Mouse (Mus musculus) heart, embryonic 14.5 days (tissue): ENCODE results near the gene Akap10. TPM values are rescaled to one million over a fixed set of nuclear protein-coding genes. Genes with fewer than 3 reads are reported as not detected.

Experiments used
- ATAC-seq: fragments of 200-750 bp; cut with Nextera tagmentation; 2 replicates; pipeline ENCODE4 v1.8.0; 2017; ENCODE audit warnings: low read depth, moderate TSS enrichment; ENCODE audit not compliant: insufficient number of reproducible peaks, insufficient read depth, low FRiP score
- H3K27ac ChIP-seq, 2 experiments: fragments of 200-500 bp in 1 of 2; fragments of 300-500 bp in 1 of 2; sonication (generic) in 1 of 2; replicated peaks in 1 of 2; 2 replicates each; pipeline ENCODE4 v1.5.1; 2012 to 2014; ENCODE audit warnings: low read depth in 2 of 2, low read length in 2 of 2, control low read depth in 1 of 2, mild to moderate bottlenecking in 1 of 2, mixed read lengths in 1 of 2; ENCODE audit not compliant: control insufficient read depth in 1 of 2, insufficient read depth in 1 of 2
- H3K27me3 ChIP-seq: fragments of 300-500 bp; sonication (generic); 2 replicates; pipeline ENCODE4 v1.6.1; 2014; ENCODE audit warnings: mild to moderate bottlenecking, low read length, control low read depth; ENCODE audit not compliant: control insufficient read depth, insufficient read depth
- H3K36me3 ChIP-seq: fragments of 300-500 bp; sonication (generic); 2 replicates; pipeline ENCODE4 v1.6.1; 2014; ENCODE audit warnings: mild to moderate bottlenecking, control low read depth, low read length, mixed read lengths; ENCODE audit not compliant: control insufficient read depth, insufficient read depth
- H3K4me1 ChIP-seq, 2 experiments: fragments of 200-500 bp in 1 of 2; fragments of 300-500 bp in 1 of 2; sonication (generic) in 1 of 2; 2 replicates each; pipeline ENCODE4 v1.6.1; 2012 to 2014; ENCODE audit warnings: low read length in 2 of 2, control low read depth in 1 of 2, mixed read lengths in 1 of 2; ENCODE audit not compliant: control insufficient read depth in 2 of 2, insufficient read depth in 2 of 2
- H3K4me2 ChIP-seq: fragments of 300-500 bp; sonication (generic); 2 replicates; pipeline ENCODE4 v1.6.1; 2014; ENCODE audit warnings: mild to moderate bottlenecking, low read length
- H3K4me3 ChIP-seq, 2 experiments: fragments of 200-500 bp in 1 of 2; fragments of 300-500 bp in 1 of 2; sonication (generic) in 1 of 2; 2 replicates each; pipeline ENCODE4 v1.5.1; 2012 to 2014; ENCODE audit warnings: low read length in 2 of 2, mild to moderate bottlenecking in 2 of 2, control low read depth in 1 of 2, low read depth in 1 of 2, moderate library complexity in 1 of 2; ENCODE audit not compliant: control insufficient read depth in 1 of 2, insufficient read depth in 1 of 2
- H3K9ac ChIP-seq: fragments of 300-500 bp; sonication (generic); 2 replicates; pipeline ENCODE4 v1.6.1; 2014; ENCODE audit warnings: mild to moderate bottlenecking, low read length
- H3K9me3 ChIP-seq: fragments of 300-500 bp; sonication (generic); 2 replicates; pipeline ENCODE4 v1.6.1; 2016; ENCODE audit warnings: low read length, control low read depth; ENCODE audit not compliant: control insufficient read depth
- WGBS: fragments of 180-500 bp; shearing (Covaris S2); extraction: QIAGEN DNeasy Blood & Tissue Kit; methylation state at CpG from one replicate; pipeline ENCODE4 v1.1.7; 2014; 5-methylcytosine and 5-hydroxymethylcytosine counted together
- polyA plus RNA-seq: library from polyadenylated mRNA; unstranded; fragments of >200 nt; fragmentation: Nextera tagmentation; extraction: Ambion mirVana; gene quantifications from 2 replicates; pipeline ENCODE4 v1.2.1, GENCODE M21; 2014

Gene Akap10
- polyA plus RNA-seq: 18.5 and 18.7 TPM in 2 replicates

- no peaks in the 10 kb centered on the region for H3K27me3 ChIP-seq
- WGBS: under 1% methylated on average over 42 of the region's 43 CpGs
- no peaks in the 10 kb centered on the region for H3K9me3 ChIP-seq
- peak; percentile 96 for ATAC-seq
- peak within 1 kb of the TSS; percentile 87 for H3K4me2 ChIP-seq
- peaks cover 4 to 21% of the 10 kb centered on the region in 2 experiments for H3K4me1 ChIP-seq
- H3K27ac ChIP-seq: peak within 1 kb of the TSS; percentile 99
- H3K4me3 ChIP-seq: peak within 1 kb of the TSS; percentile 97 to 98
- 0 out of 2 replicates have a peak, but pooled peaks cover 3% of the 10 kb centered on the region for H3K36me3 ChIP-seq
- peak within 1 kb of the TSS; percentile 96 for H3K9ac ChIP-seq
Observed at GRCm38 (mm10) chr11:61930098-61930517, at the start of gene Akap10. Gene Akap10 (minus strand): TSS chr11:61930252.

GRCm38 (mm10) chr11:61975783-61976182 lies 45.7 kb upstream of the Akap10 start:
- no peaks in the 10 kb centered on the region for H3K9me3 ChIP-seq
- no peak overlapping the region for H3K27ac ChIP-seq
- H3K4me3 ChIP-seq: no peak overlapping the region
- H3K27me3 ChIP-seq: no peaks in the 10 kb centered on the region
- H3K4me1 ChIP-seq: peaks cover 5 to 6% of the 10 kb centered on the region in 2 experiments; a peak in 3 of 4 replicates
- ATAC-seq: no peak
- no peak overlapping the region for H3K4me2 ChIP-seq
- H3K36me3 ChIP-seq: no peaks in the 10 kb centered on the region
- no peak overlapping the region for H3K9ac ChIP-seq
- 72% methylated on average over 1 of the region's 1 CpGs for WGBS

GRCm38 (mm10) chr11:61974106-61974707 lies 44.2 kb upstream of the Akap10 start:
- Histone ChIP-seq H3K4me1 (peaks cover 5 to 6% of the 10 kb centered on the region in 2 experiments; a peak in 3 of 4 replicates), H3K4me3 (no peak overlapping the region), H3K36me3 (no peaks in the 10 kb centered on the region), H3K27me3 (no peaks in the 10 kb centered on the region), H3K27ac (no peak overlapping the region), H3K9ac (no peak overlapping the region), H3K9me3 (no peaks in the 10 kb centered on the region), H3K4me2 (no peak overlapping the region)
- 44% methylated on average over 13 of the region's 13 CpGs for WGBS
- no peak for ATAC-seq

- H3K27ac ChIP-seq: no peak overlapping the region
- H3K9me3 ChIP-seq: no peaks in the 10 kb centered on the region
- WGBS: 61% methylated on average over 7 of the region's 7 CpGs
- no peaks in the 10 kb centered on the region for H3K27me3 ChIP-seq
- no peak overlapping the region for H3K4me2 ChIP-seq
- H3K4me1 ChIP-seq: peaks cover 5 to 6% of the 10 kb centered on the region in 2 experiments; a peak in 3 of 4 replicates
- H3K36me3 ChIP-seq: no peaks in the 10 kb centered on the region
- no peak overlapping the region for H3K4me3 ChIP-seq
- ATAC-seq: no peak
- no peak overlapping the region for H3K9ac ChIP-seq
Observed at GRCm38 (mm10) chr11:61971441-61972221, 41.6 kb upstream of the Akap10 start.

GRCm38 (mm10) chr11:61970901-61971300 lies 40.8 kb upstream of the Akap10 start:
- WGBS: 54% methylated on average over 5 of the region's 5 CpGs
- H3K4me3 ChIP-seq: no peak overlapping the region
- ATAC-seq: no peak
- H3K36me3 ChIP-seq: no peaks in the 10 kb centered on the region
- H3K4me1 ChIP-seq: peaks cover 5 to 6% of the 10 kb centered on the region in 2 experiments; a peak in 3 of 4 replicates
- H3K9me3 ChIP-seq: no peaks in the 10 kb centered on the region
- H3K27ac ChIP-seq: no peak overlapping the region
- H3K27me3 ChIP-seq: no peaks in the 10 kb centered on the region
- no peak overlapping the region for H3K4me2 ChIP-seq
- H3K9ac ChIP-seq: no peak overlapping the region

GRCm38 (mm10) chr11:61968875-61969274 lies 38.8 kb upstream of the Akap10 start:
- Histone ChIP-seq H3K27ac (no peak overlapping the region), H3K4me2 (no peak overlapping the region), H3K9ac (no peak overlapping the region), H3K4me1 (peaks cover 0 to 2% of the 10 kb centered on the region in 2 experiments; a peak in 2 of 4 replicates), H3K9me3 (no peaks in the 10 kb centered on the region), H3K36me3 (no peaks in the 10 kb centered on the region), H3K4me3 (no peak overlapping the region), H3K27me3 (no peaks in the 10 kb centered on the region)
- ATAC-seq: no peak
- WGBS: 81% methylated on average over 2 of the region's 2 CpGs

GRCm38 (mm10) chr11:61967034-61967433 lies 37.0 kb upstream of the Akap10 start:
- 75% methylated on average over 8 of the region's 8 CpGs for WGBS
- H3K4me1 ChIP-seq: no peaks in the 10 kb centered on the region

More at GRCm38 (mm10) chr11:61967034-61967433, 37.0 kb upstream of the Akap10 start:
- ATAC-seq: no peak
- no peak overlapping the region for H3K9ac ChIP-seq
- H3K9me3 ChIP-seq: no peaks in the 10 kb centered on the region
- no peak overlapping the region for H3K4me3 ChIP-seq
- H3K27me3 ChIP-seq: no peaks in the 10 kb centered on the region
- no peak overlapping the region for H3K4me2 ChIP-seq
- H3K36me3 ChIP-seq: no peaks in the 10 kb centered on the region
- H3K27ac ChIP-seq: no peak overlapping the region
